Mouse (Mus musculus) kidney, embryonic 16.5 days (tissue): ENCODE results near the gene Olfr789. TPM values are rescaled to one million over a fixed set of nuclear protein-coding genes. Genes with fewer than 3 reads are reported as not detected.

Experiments used
- ATAC-seq: fragments of 200-750 bp; cut with Nextera tagmentation; 2 replicates; pipeline ENCODE4 v1.8.0; 2017; ENCODE audit warnings: moderate TSS enrichment; ENCODE audit not compliant: low FRiP score, low TSS enrichment
- H3K27ac ChIP-seq: fragments of 300-500 bp; sonication (generic); 2 replicates; pipeline ENCODE4 v1.5.1; 2014; ENCODE audit warnings: low read length
- H3K27me3 ChIP-seq: fragments of 300-500 bp; sonication (generic); 2 replicates; pipeline ENCODE4 v1.6.1; 2014; ENCODE audit warnings: low read length, control low read depth, mixed read lengths; ENCODE audit not compliant: insufficient read depth
- H3K36me3 ChIP-seq: fragments of 300-500 bp; sonication (generic); 2 replicates; pipeline ENCODE4 v1.6.1; 2014; ENCODE audit warnings: low read length, control low read depth, mixed read lengths; ENCODE audit not compliant: insufficient read depth
- H3K4me1 ChIP-seq: fragments of 300-500 bp; sonication (generic); 2 replicates; pipeline ENCODE4 v1.6.1; 2014; ENCODE audit warnings: low read length, control low read depth, mixed read lengths; ENCODE audit not compliant: insufficient read depth
- H3K4me2 ChIP-seq: fragments of 300-500 bp; sonication (generic); replicated peaks from 2 replicates; pipeline ENCODE4 v1.6.1; 2014; ENCODE audit warnings: low read depth, low read length
- H3K4me3 ChIP-seq: fragments of 300-500 bp; sonication (generic); 2 replicates; pipeline ENCODE4 v1.5.1; 2014; ENCODE audit warnings: mild to moderate bottlenecking, low read length
- H3K9ac ChIP-seq: fragments of 300-500 bp; sonication (generic); replicated peaks from 2 replicates; pipeline ENCODE4 v1.6.1; 2014; ENCODE audit warnings: low read length
- H3K9me3 ChIP-seq: fragments of 300-500 bp; sonication (generic); 2 replicates; pipeline ENCODE4 v1.6.1; 2016; ENCODE audit warnings: low read length, control low read depth
- WGBS: fragments of 180-500 bp; shearing (Covaris S2); extraction: QIAGEN DNeasy Blood & Tissue Kit; methylation state at CpG from one replicate; pipeline ENCODE4 v1.1.7; 2014; 5-methylcytosine and 5-hydroxymethylcytosine counted together
- polyA plus RNA-seq: library from polyadenylated mRNA; unstranded; fragments of >200 nt; fragmentation: Nextera tagmentation; extraction: Ambion mirVana; gene quantifications from 2 replicates; pipeline ENCODE4 v1.2.1, GENCODE M21; 2015

Gene Olfr789
- not detected in 2 replicates for polyA plus RNA-seq

- Histone ChIP-seq H3K4me3 (no peak within 1 kb of the TSS), H3K4me1 (no peaks in the 10 kb centered on the region), H3K27me3 (no peaks in the 10 kb centered on the region), H3K27ac (no peak within 1 kb of the TSS), H3K9ac (no peak within 1 kb of the TSS), H3K9me3 (no peaks in the 10 kb centered on the region), H3K4me2 (no peak within 1 kb of the TSS), H3K36me3 (no peaks in the 10 kb centered on the region)
- WGBS = 65% methylated on average over 2 of the region's 2 CpGs
- no peak for ATAC-seq
Measured at GRCm38 (mm10) chr10:129484452-129484851, at the start of gene Olfr789. TSS of gene Olfr789 (plus strand) at chr10:129484752.

- no peak within 1 kb of the TSS for H3K4me3 ChIP-seq
- H3K27me3 ChIP-seq = no peaks in the 10 kb centered on the region
- H3K27ac ChIP-seq = no peak within 1 kb of the TSS
- no peaks in the 10 kb centered on the region for H3K36me3 ChIP-seq
- ATAC-seq = no peak
- H3K9ac ChIP-seq = no peak within 1 kb of the TSS
- no peaks in the 10 kb centered on the region for H3K4me1 ChIP-seq
- no peak within 1 kb of the TSS for H3K4me2 ChIP-seq
- WGBS = 81% methylated on average over 3 of the region's 3 CpGs
- no peaks in the 10 kb centered on the region for H3K9me3 ChIP-seq
Measured at GRCm38 (mm10) chr10:129461562-129461961, 23.0 kb upstream of the Olfr789 start, which contains the start of gene Olfr787. TSS of gene Olfr787 (plus strand) at chr10:129461862.

DNA sequence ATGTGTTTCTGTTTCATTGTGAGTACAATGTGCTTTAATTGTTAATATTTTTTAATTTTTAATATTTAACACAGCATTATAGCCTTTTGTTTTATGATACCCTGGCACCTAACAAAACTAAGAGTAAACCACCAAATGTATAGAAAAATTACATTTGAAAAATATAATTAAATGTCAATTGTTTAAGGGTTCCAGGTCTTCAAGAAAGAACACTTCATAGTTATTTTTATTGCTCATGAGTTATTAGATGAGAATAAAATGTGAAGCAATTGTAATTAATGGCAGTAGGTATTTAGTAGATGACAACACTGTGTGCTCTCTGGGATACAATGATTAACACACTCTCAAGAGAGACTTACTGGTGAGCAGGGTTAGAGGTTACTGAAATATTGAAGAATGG, 13.9 kb upstream of the Olfr789 start, which contains the start of gene Olfr788:
Gene Olfr788, plus strand, starts transcription at position 301 of the 400 bp plus-strand sequence.
- Histone ChIP-seq H3K36me3 (no peaks in the 10 kb centered on the region), H3K4me1 (no peaks in the 10 kb centered on the region), H3K4me2 (no peak within 1 kb of the TSS), H3K27me3 (no peaks in the 10 kb centered on the region), H3K9me3 (no peaks in the 10 kb centered on the region), H3K9ac (no peak within 1 kb of the TSS), H3K27ac (no peak within 1 kb of the TSS), H3K4me3 (no peak within 1 kb of the TSS)
- no peak for ATAC-seq

- no peaks in the 10 kb centered on the region for H3K4me1 ChIP-seq
- H3K9ac ChIP-seq = no peak overlapping the region
- no peak for ATAC-seq
- H3K4me3 ChIP-seq = no peak overlapping the region
- 74% methylated on average over 2 of the region's 2 CpGs for WGBS
- H3K27me3 ChIP-seq = no peaks in the 10 kb centered on the region
- no peak overlapping the region for H3K27ac ChIP-seq
- no peaks in the 10 kb centered on the region for H3K9me3 ChIP-seq
- no peak overlapping the region for H3K4me2 ChIP-seq
- H3K36me3 ChIP-seq = no peaks in the 10 kb centered on the region
Measured at GRCm38 (mm10) chr10:129473256-129473655, 11.3 kb upstream of the Olfr789 start.

- no peaks in the 10 kb centered on the region for H3K9me3 ChIP-seq
- no peak overlapping the region for H3K4me3 ChIP-seq
- no peak for ATAC-seq
- no peak overlapping the region for H3K9ac ChIP-seq
- H3K4me1 ChIP-seq = no peaks in the 10 kb centered on the region
- H3K27me3 ChIP-seq = no peaks in the 10 kb centered on the region
- no peak overlapping the region for H3K27ac ChIP-seq
- H3K4me2 ChIP-seq = no peak overlapping the region
- H3K36me3 ChIP-seq = no peaks in the 10 kb centered on the region
Measured at GRCm38 (mm10) chr10:129473723-129474122, 10.8 kb upstream of the Olfr789 start.

DNA sequence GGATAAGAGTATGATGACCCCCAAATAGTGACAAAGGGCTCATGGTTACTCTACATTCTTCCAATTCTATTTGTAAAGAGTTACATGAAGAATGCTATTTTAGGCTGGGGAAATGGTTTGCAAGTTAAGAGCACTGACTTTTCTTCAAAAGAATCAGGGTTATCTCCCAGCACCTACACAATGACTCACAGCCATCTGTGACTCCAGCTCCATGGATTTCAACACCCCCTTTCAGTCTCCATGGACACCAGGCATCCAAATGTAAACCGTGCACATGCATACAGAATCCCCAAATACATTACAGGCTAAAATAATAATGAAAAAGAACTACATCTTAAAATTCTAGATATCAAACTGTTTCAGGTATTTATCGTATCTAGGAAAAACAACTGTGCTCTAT, 5.5 kb downstream of the Olfr789 start:
- Histone ChIP-seq H3K4me1 (no peaks in the 10 kb centered on the region), H3K4me2 (no peak overlapping the region), H3K9me3 (no peaks in the 10 kb centered on the region), H3K4me3 (no peak overlapping the region), H3K27ac (no peak overlapping the region), H3K9ac (no peak overlapping the region), H3K27me3 (no peaks in the 10 kb centered on the region), H3K36me3 (no peaks in the 10 kb centered on the region)
- WGBS = 81% methylated on average over 2 of the region's 2 CpGs
- ATAC-seq = no peak

- H3K9ac ChIP-seq = no peak within 1 kb of the TSS
- H3K9me3 ChIP-seq = no peaks in the 10 kb centered on the region
- no peak within 1 kb of the TSS for H3K4me2 ChIP-seq
- H3K36me3 ChIP-seq = no peaks in the 10 kb centered on the region
- ATAC-seq = no peak
- no peaks in the 10 kb centered on the region for H3K4me1 ChIP-seq
- H3K4me3 ChIP-seq = no peak within 1 kb of the TSS
- no peak within 1 kb of the TSS for H3K27ac ChIP-seq
- H3K27me3 ChIP-seq = no peaks in the 10 kb centered on the region
Measured at GRCm38 (mm10) chr10:129498192-129498591, 13.6 kb downstream of the Olfr789 start, which contains the start of gene Olfr790. TSS of gene Olfr790 (plus strand) at chr10:129498492.

GRCm38 (mm10) chr10:129521492-129521891, 36.9 kb downstream of the Olfr789 start, which contains the start of gene Olfr791:
TSS of gene Olfr791 (plus strand) at chr10:129521792.
- no peak for ATAC-seq
- no peaks in the 10 kb centered on the region for H3K9me3 ChIP-seq
- H3K4me1 ChIP-seq = no peaks in the 10 kb centered on the region
- WGBS = 69% methylated on average over 3 of the region's 3 CpGs
- H3K4me2 ChIP-seq = no peak within 1 kb of the TSS
- no peak within 1 kb of the TSS for H3K4me3 ChIP-seq
- H3K9ac ChIP-seq = no peak within 1 kb of the TSS
- H3K27ac ChIP-seq = no peak within 1 kb of the TSS
- no peaks in the 10 kb centered on the region for H3K27me3 ChIP-seq
- H3K36me3 ChIP-seq = no peaks in the 10 kb centered on the region

- Histone ChIP-seq H3K4me3 (no peak within 1 kb of the TSS), H3K9me3 (no peaks in the 10 kb centered on the region), H3K4me1 (no peaks in the 10 kb centered on the region), H3K27ac (no peak within 1 kb of the TSS), H3K4me2 (no peak within 1 kb of the TSS), H3K9ac (no peak within 1 kb of the TSS), H3K27me3 (no peaks in the 10 kb centered on the region), H3K36me3 (no peaks in the 10 kb centered on the region)
- 89% methylated on average over 1 of the region's 1 CpGs for WGBS
- ATAC-seq = no peak
Measured at GRCm38 (mm10) chr10:129538862-129539261, 54.3 kb downstream of the Olfr789 start, which contains the start of gene Olfr792. TSS of gene Olfr792 (plus strand) at chr10:129539162.
